35 mouse cellular contexts compared by ENCODE assay signal in genomic region chr17:8348941-8349340, GRCm38 (mm10). TPM values are rescaled to one million over a fixed set of nuclear protein-coding genes. Genes with fewer than 3 reads are reported as not detected.
"Had no signal": no experiment of that assay in that cellular context is flagged by ENCODE, and none has a peak within 500 bp of the region (broad histone marks: within the 10 kb centered on the region; RNA-seq: fewer than 3 reads in every experiment).

No protein-coding gene starts in this region.

- H3K27me3 ChIP-seq: limb, embryonic 15.5 days; liver, embryonic 13.5 days; liver, embryonic 15.5 days; lung, embryonic 15.5 days; midbrain, embryonic 12.5 days; midbrain, embryonic 13.5 days; midbrain, embryonic 15.5 days; neural tube, embryonic 12.5 days had no signal

- H3K9me3 ChIP-seq: limb, embryonic 10.5 days; limb, embryonic 12.5 days; limb, embryonic 13.5 days; limb, embryonic 15.5 days; liver, embryonic 12.5 days; liver, embryonic 13.5 days; liver, embryonic 15.5 days; lung, embryonic 15.5 days; midbrain, embryonic 10.5 days; midbrain, embryonic 12.5 days; midbrain, embryonic 13.5 days; midbrain, embryonic 15.5 days; neural tube, embryonic 12.5 days had no signal

- H3K9ac ChIP-seq: limb, embryonic 12.5 days; limb, embryonic 13.5 days; limb, embryonic 15.5 days; liver, embryonic 12.5 days; liver, embryonic 13.5 days; liver, embryonic 14.5 days; liver, embryonic 15.5 days; liver, postnatal 0 days; lung, embryonic 14.5 days; lung, embryonic 15.5 days; midbrain, embryonic 12.5 days; midbrain, embryonic 13.5 days; midbrain, embryonic 15.5 days; neural tube, embryonic 12.5 days had no signal

- H3K36me3 ChIP-seq: limb, embryonic 10.5 days; limb, embryonic 12.5 days; limb, embryonic 13.5 days; limb, embryonic 15.5 days; liver, embryonic 12.5 days; liver, embryonic 13.5 days; liver, embryonic 15.5 days; lung, embryonic 15.5 days; midbrain, embryonic 10.5 days; midbrain, embryonic 12.5 days; midbrain, embryonic 13.5 days; midbrain, embryonic 15.5 days; neural tube, embryonic 12.5 days had no signal

- H3K4me3 ChIP-seq: limb, embryonic 10.5 days; limb, embryonic 12.5 days; limb, embryonic 13.5 days; limb, embryonic 15.5 days; liver, embryonic 12.5 days; liver, embryonic 13.5 days; liver, embryonic 15.5 days; lung, embryonic 15.5 days; megakaryocyte, embryonic 14.5 days; midbrain, embryonic 10.5 days; midbrain, embryonic 12.5 days; midbrain, embryonic 13.5 days; midbrain, embryonic 15.5 days; myocyte; neural tube, embryonic 12.5 days had no signal

- DNase-seq: left cerebral cortex, postnatal 4 days; liver; liver, embryonic 13.5 days; liver, postnatal 0 days; lung, adult 18-20 months; lung, adult 2 months; lung, embryonic 14.5 days; lung, postnatal 10 days; lung, postnatal 14 days; lung, postnatal 36 days; lung, postnatal 4 days; midbrain, embryonic 14.5 days had no signal

- ATAC-seq: liver, embryonic 12.5 days; liver, postnatal 0 days; lung, postnatal 0 days; midbrain, embryonic 13.5 days; midbrain, embryonic 15.5 days; midbrain, embryonic 16.5 days had no signal

- H3K4me1 ChIP-seq: limb, embryonic 10.5 days; limb, embryonic 12.5 days; limb, embryonic 13.5 days; limb, embryonic 15.5 days; liver, embryonic 12.5 days; liver, embryonic 13.5 days; liver, embryonic 15.5 days; lung, embryonic 15.5 days; megakaryocyte, embryonic 14.5 days; midbrain, embryonic 12.5 days; midbrain, embryonic 13.5 days; neural tube, embryonic 12.5 days had no signal

- H3K27ac ChIP-seq: limb, embryonic 10.5 days; limb, embryonic 12.5 days; limb, embryonic 13.5 days; limb, embryonic 15.5 days; liver, embryonic 12.5 days; liver, embryonic 13.5 days; liver, embryonic 14.5 days; liver, embryonic 15.5 days; lung, embryonic 15.5 days; macrophage; midbrain, embryonic 10.5 days; midbrain, embryonic 12.5 days; midbrain, embryonic 13.5 days; midbrain, embryonic 15.5 days; neural tube, embryonic 12.5 days had no signal

- H3K4me2 ChIP-seq: limb, embryonic 12.5 days; limb, embryonic 13.5 days; limb, embryonic 15.5 days; liver, embryonic 12.5 days; liver, embryonic 13.5 days; liver, embryonic 15.5 days; lung, embryonic 14.5 days; lung, embryonic 15.5 days; midbrain, embryonic 11.5 days; midbrain, embryonic 12.5 days; midbrain, embryonic 13.5 days; midbrain, embryonic 15.5 days; neural tube, embryonic 12.5 days had no signal

RNA-seq across cellular contexts. Expression of gene T2, which starts 6.9 kb away (rescaled TPM):
- total RNA-seq: megakaryocyte progenitor cell, adult 5-6 weeks; megakaryocyte-erythroid progenitor cell, adult 5-6 weeks; monocyte, adult 5-6 weeks had no signal
- polyA plus RNA-seq: liver, embryonic 15.5 days; liver, embryonic 16.5 days; liver, postnatal 0 days; macrophage had no signal

RNA-seq across cellular contexts. Expression of gene Prr18, which starts 11.7 kb away (rescaled TPM):
- total RNA-seq: monocyte, adult 5-6 weeks had no signal
- polyA plus RNA-seq: liver, postnatal 0 days had no signal
